7 mouse cellular contexts compared by ENCODE assay signal in genomic region chr4:58400861-58401341, GRCm38 (mm10).
A peak's percentile ranks its signal among the peaks of the same experiment; 100 is the strongest.
DNase-seq lines count a peak whose midpoint lies in the region; ATAC-seq and TF ChIP-seq lines count a peak whose summit lies in the region.

No protein-coding gene starts in this region.

- WGBS in limb, embryonic 14.5 days, result 75% methylated on average over 12 of the region's 12 CpGs
- 97% methylated on average over 12 of the region's 12 CpGs for WGBS in limb, embryonic 10.5 days
- 91% methylated on average over 12 of the region's 12 CpGs for WGBS in neural tube, embryonic 15.5 days

- TF ChIP-seq POLR2A in limb, embryonic 14.5 days (IDR thresholded peaks at IDR 0.05; ENCODE audit: borderline replicate concordance, extremely low read depth, insufficient read depth, insufficient read length), result no peak

- ATAC-seq in limb, embryonic 14.5 days (ENCODE audit: low FRiP score, low read depth), result no peak; the same call in 1 of the 2 replicates
- no peak for ATAC-seq in neural tube, embryonic 15.5 days (ENCODE audit: low FRiP score)
- ATAC-seq in monocyte, adult 5-6 weeks (replicated peaks; ENCODE audit: insufficient number of reproducible peaks, low FRiP score, low TSS enrichment, poor library complexity, severe bottlenecking), result no peak

- no peaks in the 10 kb centered on the region for H3K4me1 ChIP-seq in limb, embryonic 14.5 days (ENCODE audit: control insufficient read depth, insufficient read depth, low read length)
- no peaks in the 10 kb centered on the region for H3K4me1 ChIP-seq in limb, embryonic 10.5 days
- no peaks in the 10 kb centered on the region for H3K4me1 ChIP-seq in neural tube, embryonic 15.5 days

- no peak overlapping the region for H3K27ac ChIP-seq in limb, embryonic 14.5 days (replicated peaks; ENCODE audit: low read depth, low read length)
- no peak overlapping the region for H3K27ac ChIP-seq in limb, embryonic 10.5 days
- no peak overlapping the region for H3K27ac ChIP-seq in neural tube, embryonic 15.5 days (replicated peaks)

- no peak overlapping the region for H3K9ac ChIP-seq in limb, embryonic 14.5 days (ENCODE audit: low read depth, low read length, severe bottlenecking)
- H3K9ac ChIP-seq in neural tube, embryonic 15.5 days (replicated peaks), result no peak overlapping the region

- H3K4me2 ChIP-seq in limb, embryonic 14.5 days (replicated peaks; ENCODE audit: low read depth, low read length, severe bottlenecking), result no peak overlapping the region
- H3K4me2 ChIP-seq in neural tube, embryonic 15.5 days, result no peak overlapping the region

- no peaks in the 10 kb centered on the region for H3K9me3 ChIP-seq in limb, embryonic 14.5 days (ENCODE audit: control insufficient read depth, low read length)
- H3K9me3 ChIP-seq in limb, embryonic 10.5 days (replicated peaks), result no peaks in the 10 kb centered on the region
- no peaks in the 10 kb centered on the region for H3K9me3 ChIP-seq in neural tube, embryonic 15.5 days (replicated peaks)

- peak; percentile 64 for DNase-seq in limb, embryonic 14.5 days (ENCODE audit: low spot score)
- DNase-seq in limb, embryonic 10.5 days (ENCODE audit: low spot score), result no peak
- DNase-seq in frontal cortex, adult 2 months (ENCODE audit: extremely low spot score in 1 of 2, low spot score in 1 of 2), result peak; percentile 84 to 91
- DNase-seq in layer of hippocampus, adult 8-10 months (ENCODE audit: low spot score in 2 of 2), result peak; percentile 78 to 80
- peak; percentile 41 to 75 for DNase-seq in lung, postnatal 4 days

- H3K27me3 ChIP-seq in limb, embryonic 14.5 days (ENCODE audit: control insufficient read depth, insufficient read depth, low read length), result no peaks in the 10 kb centered on the region
- no peaks in the 10 kb centered on the region for H3K27me3 ChIP-seq in limb, embryonic 10.5 days (ENCODE audit: low read depth, poor library complexity, severe bottlenecking)
- H3K27me3 ChIP-seq in neural tube, embryonic 15.5 days (replicated peaks), result no peaks in the 10 kb centered on the region

- no peaks in the 10 kb centered on the region for H3K36me3 ChIP-seq in limb, embryonic 14.5 days (ENCODE audit: control insufficient read depth, insufficient read depth, low read length)
- H3K36me3 ChIP-seq in limb, embryonic 10.5 days, result no peaks in the 10 kb centered on the region
- no peaks in the 10 kb centered on the region for H3K36me3 ChIP-seq in neural tube, embryonic 15.5 days

- no peak overlapping the region for H3K4me3 ChIP-seq in limb, embryonic 14.5 days (replicated peaks; ENCODE audit: low read length)
- no peak overlapping the region for H3K4me3 ChIP-seq in limb, embryonic 10.5 days
- H3K4me3 ChIP-seq in neural tube, embryonic 15.5 days (replicated peaks), result no peak overlapping the region
